Mouse (Mus musculus) kidney, embryonic 14.5 days (tissue): Measurements from ENCODE around the gene Odf3. TPM values are rescaled to one million over a fixed set of nuclear protein-coding genes. Genes with fewer than 3 reads are reported as not detected.

Source experiments
- ATAC-seq: fragments of 200-750 bp; cut with Nextera tagmentation; 2 replicates; pipeline ENCODE4 v1.8.0; 2017; ENCODE audit warnings: moderate number of reproducible peaks, mild to moderate bottlenecking, moderate TSS enrichment, moderate library complexity; ENCODE audit not compliant: low FRiP score, low TSS enrichment
- H3K27ac ChIP-seq: fragments of 300-500 bp; sonication (generic); 2 replicates; pipeline ENCODE4 v1.5.1; 2014; ENCODE audit warnings: low read depth, mild to moderate bottlenecking, low read length, moderate library complexity, mixed read lengths
- H3K27me3 ChIP-seq: fragments of 300-500 bp; sonication (generic); 2 replicates; pipeline ENCODE4 v1.6.1; 2014; ENCODE audit warnings: mild to moderate bottlenecking, low read length; ENCODE audit not compliant: control insufficient read depth, insufficient read depth
- H3K36me3 ChIP-seq: fragments of 300-500 bp; sonication (generic); 2 replicates; pipeline ENCODE4 v1.6.1; 2014; ENCODE audit warnings: low read length, mixed read lengths; ENCODE audit not compliant: control insufficient read depth, insufficient read depth
- H3K4me1 ChIP-seq: fragments of 300-500 bp; sonication (generic); 2 replicates; pipeline ENCODE4 v1.6.1; 2014; ENCODE audit warnings: low read length, mixed read lengths; ENCODE audit not compliant: control insufficient read depth, insufficient read depth
- H3K4me2 ChIP-seq: fragments of 300-500 bp; sonication (generic); replicated peaks from 2 replicates; pipeline ENCODE4 v1.6.1; 2014; ENCODE audit warnings: low read depth, mild to moderate bottlenecking, low read length
- H3K4me3 ChIP-seq: fragments of 300-500 bp; sonication (generic); 2 replicates; pipeline ENCODE4 v1.5.1; 2014; ENCODE audit warnings: mild to moderate bottlenecking, low read length
- H3K9ac ChIP-seq: fragments of 300-500 bp; sonication (generic); 2 replicates; pipeline ENCODE4 v1.6.1; 2014; ENCODE audit warnings: low read depth, mild to moderate bottlenecking, low read length, moderate library complexity
- H3K9me3 ChIP-seq: fragments of 300-500 bp; sonication (generic); 2 replicates; pipeline ENCODE4 v1.6.1; 2016; ENCODE audit warnings: low read length; ENCODE audit not compliant: control insufficient read depth
- WGBS: fragments of 180-500 bp; shearing (Covaris S2); extraction: QIAGEN DNeasy Blood & Tissue Kit; methylation state at CpG from one replicate; pipeline ENCODE4 v1.1.7; 2014; 5-methylcytosine and 5-hydroxymethylcytosine counted together
- polyA plus RNA-seq: library from polyadenylated mRNA; unstranded; fragments of >200 nt; fragmentation: Nextera tagmentation; extraction: Ambion mirVana; gene quantifications from 2 replicates; pipeline ENCODE4 v1.2.1, GENCODE M21; 2014

The Odf3 gene
- polyA plus RNA-seq, 1 experiment from 2014 or later = not detected

DNA sequence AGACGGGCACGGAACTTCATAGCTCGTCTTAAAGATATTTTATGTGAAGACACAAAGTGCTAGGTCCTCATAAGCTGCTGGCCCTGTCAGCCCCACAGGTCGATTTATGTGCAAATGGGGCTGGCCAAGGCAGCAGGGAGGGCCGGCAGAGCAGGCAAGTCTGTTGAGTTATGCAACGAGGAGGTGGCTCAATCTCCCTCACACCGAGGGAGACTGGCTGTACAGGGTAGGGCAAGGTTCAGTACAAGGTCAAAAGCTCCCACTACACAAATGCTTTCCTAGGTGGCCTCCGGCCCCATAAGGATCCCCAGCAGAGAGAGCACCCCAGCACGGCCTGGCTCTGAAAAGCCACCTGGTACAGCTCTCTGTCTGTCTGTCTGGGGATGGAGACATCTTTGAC is 5.8 kb downstream of the Odf3 start:
- 86% methylated on average over 9 of the region's 9 CpGs for WGBS

DNA sequence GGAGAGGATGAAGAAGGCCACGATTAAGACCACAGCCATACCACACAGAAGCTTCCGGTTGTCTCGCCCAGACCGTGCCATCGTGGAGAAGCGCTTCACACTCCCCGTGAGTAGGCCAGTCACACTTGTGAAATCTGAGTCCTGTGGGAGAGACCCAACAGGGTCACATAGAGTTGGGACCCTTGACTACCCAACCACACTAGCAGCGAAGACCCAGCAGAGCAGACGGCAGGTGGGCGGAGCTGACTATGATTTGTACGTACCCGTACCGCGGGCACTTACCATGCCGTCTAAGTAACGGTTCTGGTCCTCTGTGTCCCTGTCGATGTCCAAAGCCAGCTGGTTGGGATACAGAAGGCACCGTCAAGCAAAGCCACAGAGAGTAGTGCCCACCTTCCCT is 6.9 kb downstream of the Odf3 start:
- Histone ChIP-seq H3K27me3 (no peaks in the 10 kb centered on the region), H3K4me2 (peak overlapping the region; percentile 88; the same call in 1 of the 2 replicates), H3K4me1 (peaks cover 15% of the 10 kb centered on the region), H3K27ac (no peak overlapping the region), H3K9me3 (no peaks in the 10 kb centered on the region), H3K36me3 (peaks cover 41% of the 10 kb centered on the region), H3K9ac (no peak overlapping the region), H3K4me3 (no peak overlapping the region; the same call in 1 of the 2 replicates)
- no peak for ATAC-seq
- 87% methylated on average over 18 of the region's 18 CpGs for WGBS

More for the DNA sequence above, 5.8 kb downstream of the Odf3 start:
- Histone ChIP-seq H3K4me2 (no peak overlapping the region), H3K27me3 (no peaks in the 10 kb centered on the region), H3K27ac (no peak overlapping the region), H3K9me3 (no peaks in the 10 kb centered on the region), H3K9ac (no peak overlapping the region), H3K4me1 (peaks cover 14% of the 10 kb centered on the region), H3K36me3 (peaks cover 35% of the 10 kb centered on the region), H3K4me3 (no peak overlapping the region)
- ATAC-seq = no peak

DNA sequence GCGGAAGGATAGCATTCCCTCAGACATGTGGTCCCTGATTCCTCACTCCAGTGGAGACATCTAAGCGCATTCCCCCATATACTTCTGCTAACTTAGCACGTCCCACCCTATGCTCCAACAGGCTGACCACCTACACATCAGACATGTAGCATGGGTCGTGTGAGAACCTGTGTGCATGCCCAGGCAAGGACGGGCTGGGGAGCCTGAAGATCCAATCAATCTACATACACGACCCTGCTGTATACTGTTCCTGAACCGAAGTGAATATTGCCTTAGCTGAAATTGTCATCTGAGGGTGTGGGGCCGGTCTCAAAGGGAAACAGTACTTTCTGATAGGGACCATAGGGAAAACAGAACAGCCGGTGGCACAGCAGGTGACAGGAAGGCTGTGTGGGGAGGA is 7.6 kb downstream of the Odf3 start:
- Histone ChIP-seq H3K9me3 (no peaks in the 10 kb centered on the region), H3K4me3 (peak overlapping the region; percentile 52), H3K4me2 (peak overlapping the region; percentile 88), H3K27me3 (no peaks in the 10 kb centered on the region), H3K27ac (no peak overlapping the region), H3K36me3 (peaks cover 43% of the 10 kb centered on the region), H3K9ac (peak overlapping the region; percentile 92), H3K4me1 (peaks cover 15% of the 10 kb centered on the region)
- no peak for ATAC-seq
- WGBS = 77% methylated on average over 9 of the region's 9 CpGs

DNA sequence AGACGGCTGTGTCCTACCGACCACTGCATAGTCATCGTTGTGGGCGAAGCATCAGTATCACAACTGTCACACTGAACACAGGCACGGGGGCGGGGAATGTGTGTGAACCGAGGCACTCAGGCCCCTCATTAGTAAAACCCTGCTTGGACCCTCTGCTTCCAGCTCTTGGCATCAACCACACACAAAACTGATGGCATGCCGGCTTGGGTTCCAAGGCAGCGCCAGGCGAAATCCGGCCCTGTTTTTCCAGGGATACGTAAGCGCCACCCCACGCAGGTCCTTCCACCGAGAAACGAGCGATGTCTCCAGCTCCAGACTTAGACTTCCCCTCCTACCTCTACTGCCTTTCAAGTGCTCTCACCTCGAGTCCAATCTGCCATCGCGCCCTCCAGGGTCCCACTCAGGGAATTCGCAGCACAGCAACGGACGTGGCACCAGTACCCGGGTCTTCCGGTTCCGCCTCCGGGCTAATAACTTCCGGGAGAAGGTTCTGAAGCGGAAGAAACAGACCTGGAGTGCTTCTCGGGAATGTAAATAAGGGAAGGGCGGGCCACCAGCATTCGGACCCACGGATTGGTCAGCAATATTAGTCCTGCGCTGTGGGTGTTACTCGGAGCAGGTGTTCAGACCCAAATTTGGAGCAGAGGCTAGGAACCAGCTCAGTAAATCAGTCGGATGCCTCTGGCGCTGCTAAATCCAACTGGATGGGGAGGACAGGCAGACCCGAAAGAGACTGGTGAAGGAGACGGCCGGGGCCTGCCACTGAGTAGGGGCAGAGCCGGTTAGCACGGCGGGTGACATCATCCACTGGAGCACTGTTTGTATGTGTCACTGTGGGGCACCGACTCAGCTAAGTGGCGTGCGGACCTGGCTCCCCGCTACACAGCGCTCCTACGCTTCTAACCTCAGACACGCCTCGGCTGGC is 8.5 kb downstream of the Odf3 start, which contains the start of gene Gm45785:
TSS of gene Gm45785 (minus strand) at position 472 of the 925 bp plus-strand sequence.
- under 1% methylated on average over 51 of the region's 51 CpGs for WGBS
- peaks cover 52% of the 10 kb centered on the region for H3K36me3 ChIP-seq
- peak within 1 kb of the TSS; percentile 75 for H3K27ac ChIP-seq
- H3K27me3 ChIP-seq = no peaks in the 10 kb centered on the region
- peaks cover 15% of the 10 kb centered on the region for H3K4me1 ChIP-seq
- peak; percentile 82 for ATAC-seq
- no peaks in the 10 kb centered on the region for H3K9me3 ChIP-seq
- peak within 1 kb of the TSS; percentile 52 for H3K4me3 ChIP-seq
- H3K4me2 ChIP-seq = peak within 1 kb of the TSS; percentile 88
- peak within 1 kb of the TSS; percentile 92 for H3K9ac ChIP-seq

DNA sequence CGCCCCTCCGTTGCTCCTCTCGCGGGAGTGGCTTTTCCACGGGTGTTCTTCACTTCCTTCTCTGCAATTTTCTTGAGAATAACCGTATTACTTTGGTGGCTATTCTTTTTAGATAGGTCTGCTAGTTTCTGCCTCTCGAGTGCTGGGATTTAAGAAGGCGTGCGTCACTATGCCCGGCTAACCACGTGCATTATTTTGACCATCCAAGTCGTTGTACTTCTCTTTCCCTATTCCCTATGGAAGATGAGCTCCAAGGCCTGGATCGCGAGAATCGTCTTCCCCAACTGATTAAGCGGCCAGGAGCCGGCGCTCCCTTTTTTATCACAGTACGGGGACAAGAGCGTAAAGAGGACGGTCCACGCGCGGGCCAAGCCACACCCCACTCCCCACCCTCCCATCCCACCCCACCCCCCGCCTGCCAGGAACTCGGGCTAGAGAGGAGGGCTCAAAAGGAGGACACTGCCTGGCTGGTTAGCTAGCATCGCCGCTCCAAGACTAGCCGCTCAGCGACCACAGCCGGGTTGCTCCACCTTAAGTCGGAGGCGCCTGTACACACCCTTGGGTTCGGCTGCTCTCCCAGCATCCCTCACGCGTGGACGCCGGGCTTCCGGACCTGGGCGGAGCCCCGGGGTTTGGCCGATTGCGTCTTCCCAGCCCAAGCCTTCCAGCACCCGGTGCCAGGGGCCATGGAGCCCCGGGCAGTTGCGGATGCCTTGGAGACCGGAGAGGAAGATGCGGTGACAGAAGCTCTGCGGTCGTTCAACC is 9.4 kb downstream of the Odf3 start, which contains the start of gene Ric8a:
TSS of gene Ric8a (plus strand) at position 173 of the 765 bp plus-strand sequence.
- ATAC-seq = peak; percentile 84
- Histone ChIP-seq H3K4me2 (peak within 1 kb of the TSS; percentile 88), H3K27ac (peak within 1 kb of the TSS; percentile 75), H3K36me3 (peaks cover 55% of the 10 kb centered on the region), H3K27me3 (no peaks in the 10 kb centered on the region), H3K4me1 (peaks cover 15% of the 10 kb centered on the region), H3K9me3 (no peaks in the 10 kb centered on the region), H3K9ac (peak within 1 kb of the TSS; percentile 92), H3K4me3 (peak within 1 kb of the TSS; percentile 52)
- under 1% methylated on average over 49 of the region's 50 CpGs for WGBS

DNA sequence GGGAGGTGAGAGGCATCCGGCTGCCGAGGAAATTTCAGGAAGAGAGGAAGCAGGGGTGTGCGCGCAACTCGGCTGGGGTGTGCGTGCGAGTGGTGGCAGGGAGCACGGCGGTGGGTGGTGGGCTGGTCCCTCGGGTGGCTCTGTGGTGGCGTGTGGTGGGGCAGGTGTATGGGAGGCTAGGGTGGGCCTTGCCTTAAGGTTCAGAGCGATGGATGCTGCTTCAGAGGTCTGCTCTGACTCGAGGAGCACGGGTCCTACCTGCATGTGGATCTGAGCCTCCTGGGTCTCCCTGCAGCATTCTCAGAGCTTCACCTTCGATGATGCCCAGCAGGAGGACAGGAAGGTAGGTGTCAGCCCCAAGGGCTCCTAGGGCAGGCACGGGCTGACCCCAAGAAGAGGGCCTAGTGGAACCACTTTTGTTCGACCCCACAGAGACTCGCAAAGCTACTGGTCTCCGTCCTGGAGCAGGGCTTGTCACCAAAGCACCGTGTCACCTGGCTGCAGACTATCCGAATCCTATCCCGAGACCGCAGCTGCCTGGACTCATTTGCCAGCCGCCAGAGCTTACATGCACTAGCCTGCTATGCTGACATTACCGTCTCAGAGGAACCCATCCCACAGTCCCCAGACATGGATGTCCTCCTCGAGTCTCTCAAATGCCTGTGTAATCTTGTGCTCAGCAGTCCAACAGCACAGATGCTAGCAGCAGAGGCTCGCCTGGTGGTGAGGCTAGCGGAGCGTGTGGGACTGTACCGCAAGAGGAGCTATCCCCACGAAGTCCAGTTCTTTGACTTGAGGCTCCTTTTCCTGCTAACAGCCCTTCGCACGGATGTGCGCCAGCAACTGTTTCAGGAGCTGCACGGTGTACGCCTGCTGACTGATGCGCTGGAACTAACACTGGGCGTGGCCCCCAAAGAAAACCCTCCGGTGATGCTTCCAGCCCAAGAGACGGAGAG is 10.2 kb downstream of the Odf3 start, which contains the start of gene Bet1l:
TSS of gene Bet1l (minus strand) at position 28 of the 956 bp plus-strand sequence.
- ATAC-seq = peak; percentile 32
- Histone ChIP-seq H3K36me3 (peaks cover 55% of the 10 kb centered on the region), H3K27ac (peak within 1 kb of the TSS; percentile 75), H3K4me2 (peak within 1 kb of the TSS; percentile 88), H3K9ac (peak within 1 kb of the TSS; percentile 92), H3K4me1 (peaks cover 15% of the 10 kb centered on the region), H3K4me3 (peak within 1 kb of the TSS; percentile 52), H3K9me3 (no peaks in the 10 kb centered on the region), H3K27me3 (no peaks in the 10 kb centered on the region)
- WGBS = 36% methylated on average over 40 of the region's 40 CpGs

DNA sequence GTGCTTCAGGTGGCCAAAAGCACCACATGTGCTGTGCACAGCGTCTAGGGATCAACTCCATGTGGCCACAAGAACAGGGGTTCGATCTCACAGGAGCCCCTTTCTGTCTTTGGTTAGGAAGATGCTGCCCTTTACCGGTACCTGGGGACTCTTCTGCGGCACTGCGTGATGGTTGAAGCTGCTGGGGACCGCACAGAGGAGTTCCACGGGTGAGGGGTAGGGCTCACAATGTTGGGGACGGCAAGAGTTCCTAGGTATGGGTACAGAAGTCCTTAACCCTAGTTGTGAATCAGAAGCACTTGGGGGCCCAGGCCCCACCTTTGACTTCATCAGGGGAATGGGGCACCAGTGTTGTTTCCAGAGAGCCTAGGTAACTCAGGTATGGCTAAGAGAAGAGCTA is 11.1 kb downstream of the Odf3 start:
- H3K27ac ChIP-seq = no peak overlapping the region
- H3K27me3 ChIP-seq = no peaks in the 10 kb centered on the region
- no peaks in the 10 kb centered on the region for H3K9me3 ChIP-seq
- H3K4me3 ChIP-seq = no peak overlapping the region
- peak overlapping the region; percentile 34; the same call in 1 of the 2 replicates for H3K9ac ChIP-seq
- 92% methylated on average over 8 of the region's 8 CpGs for WGBS
- H3K4me2 ChIP-seq = no peak overlapping the region
- H3K36me3 ChIP-seq = peaks cover 55% of the 10 kb centered on the region
- H3K4me1 ChIP-seq = peaks cover 15% of the 10 kb centered on the region
- ATAC-seq = no peak

DNA sequence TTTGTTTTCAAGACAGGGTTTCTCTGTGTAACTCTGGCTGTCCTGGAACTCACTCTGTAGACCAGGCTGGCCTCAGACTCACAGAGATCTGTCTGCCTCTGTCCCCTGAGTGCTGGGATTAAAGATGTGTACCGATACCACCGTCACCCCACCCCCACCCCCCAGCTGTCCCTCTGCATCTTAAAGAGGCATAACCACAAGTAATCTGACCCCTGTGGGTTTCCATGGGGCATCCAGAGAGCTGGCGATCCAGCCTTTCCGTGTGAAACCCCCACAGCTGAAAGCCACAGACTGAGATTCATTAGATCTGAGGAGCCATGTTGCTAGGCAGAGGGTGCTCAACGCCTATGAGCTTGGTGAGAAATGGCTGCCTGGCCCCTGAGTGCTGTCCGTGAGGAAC is 12.4 kb downstream of the Odf3 start:
- Histone ChIP-seq H3K4me1 (peaks cover 13% of the 10 kb centered on the region), H3K9me3 (no peaks in the 10 kb centered on the region), H3K4me2 (no peak overlapping the region), H3K27me3 (no peaks in the 10 kb centered on the region), H3K9ac (no peak overlapping the region), H3K27ac (no peak overlapping the region), H3K36me3 (peaks cover 49% of the 10 kb centered on the region), H3K4me3 (no peak overlapping the region)
- no peak for ATAC-seq
- 77% methylated on average over 6 of the region's 6 CpGs for WGBS
